Mouse (Mus musculus) kidney, embryonic 14.5 days (tissue): ENCODE measurements around the gene Spata18. TPM values are rescaled to one million over a fixed set of nuclear protein-coding genes. Genes with fewer than 3 reads are reported as not detected.

Experiments used
- ATAC-seq: fragments of 200-750 bp; cut with Nextera tagmentation; 2 replicates; pipeline ENCODE4 v1.8.0; 2017; ENCODE audit warnings: moderate number of reproducible peaks, mild to moderate bottlenecking, moderate TSS enrichment, moderate library complexity; ENCODE audit not compliant: low FRiP score, low TSS enrichment
- H3K27ac ChIP-seq: fragments of 300-500 bp; sonication (generic); 2 replicates; pipeline ENCODE4 v1.5.1; 2014; ENCODE audit warnings: low read depth, mild to moderate bottlenecking, low read length, moderate library complexity, mixed read lengths
- H3K27me3 ChIP-seq: fragments of 300-500 bp; sonication (generic); 2 replicates; pipeline ENCODE4 v1.6.1; 2014; ENCODE audit warnings: mild to moderate bottlenecking, low read length; ENCODE audit not compliant: control insufficient read depth, insufficient read depth
- H3K36me3 ChIP-seq: fragments of 300-500 bp; sonication (generic); 2 replicates; pipeline ENCODE4 v1.6.1; 2014; ENCODE audit warnings: low read length, mixed read lengths; ENCODE audit not compliant: control insufficient read depth, insufficient read depth
- H3K4me1 ChIP-seq: fragments of 300-500 bp; sonication (generic); 2 replicates; pipeline ENCODE4 v1.6.1; 2014; ENCODE audit warnings: low read length, mixed read lengths; ENCODE audit not compliant: control insufficient read depth, insufficient read depth
- H3K4me2 ChIP-seq: fragments of 300-500 bp; sonication (generic); replicated peaks from 2 replicates; pipeline ENCODE4 v1.6.1; 2014; ENCODE audit warnings: low read depth, mild to moderate bottlenecking, low read length
- H3K4me3 ChIP-seq: fragments of 300-500 bp; sonication (generic); 2 replicates; pipeline ENCODE4 v1.5.1; 2014; ENCODE audit warnings: mild to moderate bottlenecking, low read length
- H3K9ac ChIP-seq: fragments of 300-500 bp; sonication (generic); 2 replicates; pipeline ENCODE4 v1.6.1; 2014; ENCODE audit warnings: low read depth, mild to moderate bottlenecking, low read length, moderate library complexity
- H3K9me3 ChIP-seq: fragments of 300-500 bp; sonication (generic); 2 replicates; pipeline ENCODE4 v1.6.1; 2016; ENCODE audit warnings: low read length; ENCODE audit not compliant: control insufficient read depth
- WGBS: fragments of 180-500 bp; shearing (Covaris S2); extraction: QIAGEN DNeasy Blood & Tissue Kit; methylation state at CpG from one replicate; pipeline ENCODE4 v1.1.7; 2014; 5-methylcytosine and 5-hydroxymethylcytosine counted together
- polyA plus RNA-seq: library from polyadenylated mRNA; unstranded; fragments of >200 nt; fragmentation: Nextera tagmentation; extraction: Ambion mirVana; gene quantifications from 2 replicates; pipeline ENCODE4 v1.2.1, GENCODE M21; 2014

Spata18 gene
- polyA plus RNA-seq, 1 experiment from 2014 or later, result 0.20 TPM

- no peak for ATAC-seq
- no peak overlapping the region for H3K4me2 ChIP-seq
- no peak overlapping the region for H3K27ac ChIP-seq
- no peak overlapping the region for H3K4me3 ChIP-seq
- H3K27me3 ChIP-seq, result no peaks in the 10 kb centered on the region
- H3K36me3 ChIP-seq, result no peaks in the 10 kb centered on the region
- H3K9ac ChIP-seq, result no peak overlapping the region
- no peaks in the 10 kb centered on the region for H3K9me3 ChIP-seq
- 87% methylated on average over 7 of the region's 7 CpGs for WGBS
- no peaks in the 10 kb centered on the region for H3K4me1 ChIP-seq
Measured at GRCm38 (mm10) chr5:73626842-73627241, 24.3 kb upstream of the Spata18 start.

DNA sequence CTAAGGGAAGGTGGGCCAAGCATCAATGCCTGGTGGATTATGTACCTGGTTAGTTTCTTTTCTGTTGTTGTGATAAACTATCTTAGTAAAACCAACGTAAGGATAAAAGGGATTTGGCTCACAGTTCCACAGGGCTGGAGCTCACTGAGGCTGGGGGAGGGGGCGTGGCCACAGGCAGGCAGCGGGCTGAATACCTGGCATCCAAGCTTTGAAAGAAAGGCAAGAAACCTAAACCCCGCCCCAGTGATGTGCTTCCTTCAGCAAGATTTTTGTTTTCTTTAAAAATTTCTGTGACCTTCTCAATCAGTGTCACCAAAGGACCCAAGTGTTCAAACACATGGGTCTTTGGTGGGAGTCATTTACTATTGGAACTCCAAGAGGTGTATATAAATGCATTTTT lies 23.6 kb upstream of the Spata18 start:
- H3K4me1 ChIP-seq, result no peaks in the 10 kb centered on the region
- H3K27me3 ChIP-seq, result no peaks in the 10 kb centered on the region
- WGBS, result 62% methylated on average over 4 of the region's 4 CpGs
- no peak overlapping the region for H3K4me3 ChIP-seq
- no peaks in the 10 kb centered on the region for H3K36me3 ChIP-seq
- ATAC-seq, result no peak
- no peak overlapping the region for H3K4me2 ChIP-seq
- no peak overlapping the region for H3K27ac ChIP-seq
- H3K9ac ChIP-seq, result no peak overlapping the region
- H3K9me3 ChIP-seq, result no peaks in the 10 kb centered on the region

GRCm38 (mm10) chr5:73627991-73628390 lies 23.2 kb upstream of the Spata18 start:
- H3K9ac ChIP-seq, result no peak overlapping the region
- no peaks in the 10 kb centered on the region for H3K4me1 ChIP-seq
- ATAC-seq, result no peak
- H3K4me2 ChIP-seq, result no peak overlapping the region
- H3K4me3 ChIP-seq, result no peak overlapping the region
- H3K9me3 ChIP-seq, result no peaks in the 10 kb centered on the region
- H3K27ac ChIP-seq, result no peak overlapping the region
- no peaks in the 10 kb centered on the region for H3K36me3 ChIP-seq
- H3K27me3 ChIP-seq, result no peaks in the 10 kb centered on the region
- 80% methylated on average over 15 of the region's 15 CpGs for WGBS

DNA sequence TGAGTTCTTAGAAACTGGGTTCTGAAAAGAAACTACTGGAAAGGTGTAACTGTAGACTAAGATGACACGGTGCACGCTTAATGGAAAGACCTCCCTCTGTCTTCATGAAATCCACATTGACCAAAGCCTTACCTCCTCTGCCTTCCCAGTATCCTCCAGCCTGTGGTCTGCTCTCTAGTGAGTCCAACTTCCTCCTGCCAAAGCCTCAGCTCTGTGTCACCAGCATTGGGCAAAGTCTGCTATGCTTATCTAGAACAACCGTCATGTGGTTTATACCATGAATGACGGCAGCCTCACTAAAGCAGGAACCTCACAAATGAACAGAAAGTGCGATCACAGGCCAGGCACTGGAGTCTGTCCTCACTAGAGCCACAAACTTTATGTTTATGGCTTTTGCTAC lies 21.0 kb upstream of the Spata18 start:
- no peak for ATAC-seq
- Histone ChIP-seq H3K27me3 (no peaks in the 10 kb centered on the region), H3K4me3 (no peak overlapping the region), H3K4me2 (no peak overlapping the region), H3K4me1 (no peaks in the 10 kb centered on the region), H3K9ac (no peak overlapping the region), H3K36me3 (peaks cover 10% of the 10 kb centered on the region), H3K9me3 (peaks cover 2% of the 10 kb centered on the region; the same call in 1 of the 2 replicates), H3K27ac (no peak overlapping the region)
- WGBS, result 81% methylated on average over 5 of the region's 5 CpGs

- 77% methylated on average over 10 of the region's 10 CpGs for WGBS
Measured at GRCm38 (mm10) chr5:73631001-73631558, 20.1 kb upstream of the Spata18 start.

GRCm38 (mm10) chr5:73632291-73632690 lies 18.9 kb upstream of the Spata18 start, which contains the start of gene Lrrc66:
Lrrc66 (minus strand) TSS chr5:73632526.
- no peak for ATAC-seq
- H3K27ac ChIP-seq, result no peak within 1 kb of the TSS
- WGBS, result 72% methylated on average over 8 of the region's 8 CpGs
- peaks cover 2% of the 10 kb centered on the region; the same call in 1 of the 2 replicates for H3K9me3 ChIP-seq
- H3K4me2 ChIP-seq, result no peak within 1 kb of the TSS
- H3K27me3 ChIP-seq, result no peaks in the 10 kb centered on the region
- no peak within 1 kb of the TSS for H3K9ac ChIP-seq
- peaks cover 16% of the 10 kb centered on the region for H3K36me3 ChIP-seq
- no peak within 1 kb of the TSS for H3K4me3 ChIP-seq
- H3K4me1 ChIP-seq, result no peaks in the 10 kb centered on the region

More at GRCm38 (mm10) chr5:73631001-73631558, 20.1 kb upstream of the Spata18 start:
- Histone ChIP-seq H3K4me1 (no peaks in the 10 kb centered on the region), H3K9me3 (peaks cover 2% of the 10 kb centered on the region; the same call in 1 of the 2 replicates), H3K36me3 (peaks cover 16% of the 10 kb centered on the region), H3K9ac (no peak overlapping the region), H3K27me3 (no peaks in the 10 kb centered on the region), H3K4me3 (no peak overlapping the region), H3K4me2 (no peak overlapping the region), H3K27ac (no peak overlapping the region)
- ATAC-seq, result no peak

DNA sequence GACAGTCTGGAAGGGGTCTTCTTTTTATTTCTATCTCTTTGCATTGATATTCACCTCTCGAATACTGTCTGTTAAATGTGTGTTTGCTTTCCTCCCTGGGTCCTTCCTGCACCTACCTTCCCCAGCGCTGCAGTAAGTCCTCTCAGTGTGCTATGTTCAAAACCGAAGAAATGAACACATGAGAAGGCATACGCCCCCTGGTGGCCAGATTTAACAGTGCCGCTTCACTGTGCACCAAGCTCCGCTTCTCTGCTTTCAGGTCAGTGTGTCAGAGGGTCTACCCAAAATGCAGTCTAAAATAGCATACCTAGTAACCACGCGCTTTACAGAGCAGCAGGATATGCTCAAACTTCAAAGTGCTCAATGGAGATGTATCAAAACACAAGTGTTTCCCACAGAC lies 18.0 kb upstream of the Spata18 start:
- H3K4me1 ChIP-seq, result no peaks in the 10 kb centered on the region
- WGBS, result 66% methylated on average over 8 of the region's 8 CpGs
- no peak overlapping the region for H3K4me2 ChIP-seq
- 0 out of 2 replicates have a peak, but pooled peaks have one; percentile 22 for ATAC-seq
- H3K27me3 ChIP-seq, result no peaks in the 10 kb centered on the region
- H3K27ac ChIP-seq, result no peak overlapping the region
- no peak overlapping the region for H3K4me3 ChIP-seq
- peaks cover 2% of the 10 kb centered on the region; the same call in 1 of the 2 replicates for H3K9me3 ChIP-seq
- H3K9ac ChIP-seq, result no peak overlapping the region
- peaks cover 16% of the 10 kb centered on the region for H3K36me3 ChIP-seq

DNA sequence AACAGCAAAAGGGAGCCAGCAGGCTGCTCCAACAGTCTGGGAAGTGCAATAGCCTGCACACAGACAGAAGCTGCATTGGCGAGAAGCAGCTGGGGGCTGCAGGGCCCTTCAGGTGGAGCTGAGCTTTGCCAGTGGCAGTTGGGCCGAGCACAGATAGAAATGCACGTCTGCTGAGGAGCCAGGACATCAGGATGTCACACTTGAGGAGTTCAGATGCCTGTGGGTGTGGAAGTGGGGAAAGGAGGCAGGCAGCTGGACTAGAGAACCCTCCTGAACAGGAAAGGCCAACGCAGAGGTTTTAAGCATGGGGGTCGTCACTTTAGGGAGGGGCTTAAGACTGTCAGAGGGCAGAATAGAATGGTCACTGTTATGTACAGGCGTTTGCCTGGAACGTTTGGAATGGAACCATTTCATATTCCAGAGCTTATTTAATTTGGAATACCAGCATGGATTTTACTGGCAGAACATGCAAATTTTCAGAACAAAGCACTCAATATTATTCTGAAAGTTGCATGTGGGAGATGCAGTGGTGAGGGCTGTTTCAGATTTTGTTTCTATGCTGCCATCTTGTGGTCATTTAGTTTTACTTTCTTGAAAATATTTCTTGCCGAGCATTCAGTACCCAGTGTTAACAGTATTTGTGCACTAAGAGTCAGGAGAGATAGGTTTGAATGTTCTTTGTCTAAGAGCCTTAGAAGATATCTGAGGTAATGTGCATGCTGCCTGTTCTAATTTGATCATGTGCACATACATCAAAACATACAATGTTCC lies 13.7 kb upstream of the Spata18 start:
- peaks cover 18% of the 10 kb centered on the region for H3K36me3 ChIP-seq
- H3K27me3 ChIP-seq, result no peaks in the 10 kb centered on the region
- H3K9ac ChIP-seq, result no peak overlapping the region
- ATAC-seq, result peak; percentile 64
- no peak overlapping the region for H3K4me2 ChIP-seq
- H3K9me3 ChIP-seq, result peaks cover 2% of the 10 kb centered on the region; the same call in 1 of the 2 replicates
- WGBS, result 43% methylated on average over 8 of the region's 8 CpGs
- H3K4me3 ChIP-seq, result no peak overlapping the region
- H3K27ac ChIP-seq, result no peak overlapping the region
- no peaks in the 10 kb centered on the region for H3K4me1 ChIP-seq

- Histone ChIP-seq H3K4me2 (no peak overlapping the region), H3K36me3 (peaks cover 2% of the 10 kb centered on the region; the same call in 1 of the 2 replicates), H3K27me3 (no peaks in the 10 kb centered on the region), H3K4me3 (no peak overlapping the region), H3K4me1 (no peaks in the 10 kb centered on the region), H3K9me3 (no peaks in the 10 kb centered on the region), H3K27ac (no peak overlapping the region), H3K9ac (no peak overlapping the region)
- ATAC-seq, result no peak
- 91% methylated on average over 3 of the region's 3 CpGs for WGBS
Measured at GRCm38 (mm10) chr5:73641058-73641457, 10.1 kb upstream of the Spata18 start.
